Mouse (Mus musculus) heart, adult 2 months (tissue): ENCODE measurements around the gene Gm13420. TPM values are rescaled to one million over a fixed set of nuclear protein-coding genes. Genes with fewer than 3 reads are reported as not detected.
A peak's percentile ranks its signal among the peaks of the same experiment; 100 is the strongest.
"Not testable (repeated sequence)": the region's sequence is repeated elsewhere in the genome, so short reads cannot be mapped to it uniquely, and the experiment has no call there.

ENCODE experiments used
- DNase-seq, 2 experiments: peaks; one replicate each; pipeline ENCODE4 v3.0.0; 2021
- H3K27ac ChIP-seq: fragments of 200-600 bp; 2 replicates; pipeline ENCODE4 v1.8.1; 2022
- H3K27me3 ChIP-seq: fragments of 200-500 bp; 2 replicates; pipeline ENCODE4 v1.6.1; 2012; ENCODE audit warnings: mild to moderate bottlenecking, low read length, inconsistent platforms, mixed read lengths; ENCODE audit not compliant: control insufficient read depth, insufficient read depth
- H3K36me3 ChIP-seq: fragments of 200-500 bp; 2 replicates; pipeline ENCODE4 v1.6.1; 2012; ENCODE audit warnings: low read length, inconsistent platforms; ENCODE audit not compliant: control insufficient read depth, insufficient read depth
- H3K4me1 ChIP-seq: fragments of 200-500 bp; 2 replicates; pipeline ENCODE4 v1.6.1; 2011; ENCODE audit warnings: low read length; ENCODE audit not compliant: control insufficient read depth, insufficient read depth
- H3K4me3 ChIP-seq: fragments of 200-600 bp; 2 replicates; pipeline ENCODE4 v1.8.1; 2022
- H3K79me2 ChIP-seq: fragments of 200-500 bp; replicated peaks from 2 replicates; pipeline ENCODE4 v1.6.1; 2012; ENCODE audit warnings: mild to moderate bottlenecking, inconsistent platforms, low read length, moderate library complexity, mixed read lengths; ENCODE audit not compliant: control insufficient read depth, insufficient read depth
- H3K9ac ChIP-seq: fragments of 200-500 bp; 2 replicates; pipeline ENCODE4 v1.6.1; 2012; ENCODE audit warnings: low read depth, mild to moderate bottlenecking, control low read depth, inconsistent platforms, low read length, mixed read lengths
- CTCF ChIP-seq: fragments of 200-600 bp; IDR thresholded peaks from 2 replicates; pipeline ENCODE4 v1.8.1; 2022; ENCODE audit warnings: antibody characterized with exemption, mild to moderate bottlenecking, moderate library complexity
- EP300 ChIP-seq: fragments of 200-500 bp; IDR thresholded peaks from 2 replicates; pipeline ENCODE4 v1.6.1; 2011; ENCODE audit warnings: low read depth, low read length, control low read depth; ENCODE audit not compliant: insufficient read depth
- POLR2A ChIP-seq: fragments of 200-500 bp; IDR thresholded peaks from 2 replicates; pipeline ENCODE4 v1.6.1; 2011; ENCODE audit warnings: mild to moderate bottlenecking, low read depth, low read length, control low read depth; ENCODE audit not compliant: insufficient read depth
- WGBS: fragments of 180-500 bp; shearing (Covaris S2); methylation state at CpG from one replicate; pipeline ENCODE4 v1.1.7; 2018; 5-methylcytosine and 5-hydroxymethylcytosine counted together
- intact Hi-C: fragments of 180-260 bp; cut with DNase I; formaldehyde crosslinking; loops from one replicate; pipeline ENCODE4 v1.15.1; 2025
- long read RNA-seq: library from polyadenylated mRNA; stranded (forward); transcript quantifications from one replicate; pipeline ENCODE4 v2.0.0, GENCODE M21; 2021
- polyA plus RNA-seq: library from polyadenylated mRNA; depleted of rRNA; stranded (reverse); fragments of >200 nt; gene quantifications from 2 replicates; pipeline ENCODE4 v1.2.3, GENCODE M21; 2012; rRNA removed
- total RNA-seq, 2 experiments: library from RNA; stranded (reverse); gene quantifications; 2 replicates each; pipeline ENCODE4 v1.2.3; 2021

Gene Gm13420
- total RNA-seq (not detected), polyA plus RNA-seq (not detected in 2 replicates)
- long read RNA-seq = 0 reads

DNA sequence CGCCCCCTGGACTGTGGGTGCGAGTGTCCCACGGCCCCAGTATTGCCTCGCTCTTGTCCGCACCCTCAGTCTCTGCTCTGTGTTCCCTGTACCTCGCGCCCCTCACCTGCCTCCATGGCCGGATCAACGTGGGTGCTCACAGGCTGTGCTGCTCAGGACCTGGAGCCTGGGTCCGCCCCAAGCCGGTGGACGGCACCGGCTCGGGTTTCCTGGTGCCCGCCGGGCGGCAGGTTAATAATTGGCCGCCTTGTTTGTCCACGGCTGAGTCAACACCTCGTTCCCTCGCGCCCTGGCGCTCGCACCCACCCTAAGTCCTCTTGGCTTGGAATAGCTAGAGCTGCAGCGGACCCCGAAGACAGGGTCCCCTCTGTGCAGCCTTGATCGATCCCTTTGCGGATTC is at the start of gene Gm13420:
Gene Gm13420 (minus strand): TSS at position 189 of the 400 bp plus-strand sequence.
- 9% methylated on average over 28 of the region's 28 CpGs for WGBS
- H3K9ac ChIP-seq = no peak within 1 kb of the TSS
- peaks cover 15% of the 10 kb centered on the region for H3K27me3 ChIP-seq
- no peak within 1 kb of the TSS for H3K4me3 ChIP-seq
- H3K4me1 ChIP-seq = no peaks in the 10 kb centered on the region
- intact Hi-C loops = no loop called here
- no peaks in the 10 kb centered on the region for H3K79me2 ChIP-seq
- TF ChIP-seq EP300 (no peak), POLR2A (no peak), CTCF (no peak)
- H3K36me3 ChIP-seq = no peaks in the 10 kb centered on the region
- no peak within 1 kb of the TSS for H3K27ac ChIP-seq
- DNase-seq = no peak

DNA sequence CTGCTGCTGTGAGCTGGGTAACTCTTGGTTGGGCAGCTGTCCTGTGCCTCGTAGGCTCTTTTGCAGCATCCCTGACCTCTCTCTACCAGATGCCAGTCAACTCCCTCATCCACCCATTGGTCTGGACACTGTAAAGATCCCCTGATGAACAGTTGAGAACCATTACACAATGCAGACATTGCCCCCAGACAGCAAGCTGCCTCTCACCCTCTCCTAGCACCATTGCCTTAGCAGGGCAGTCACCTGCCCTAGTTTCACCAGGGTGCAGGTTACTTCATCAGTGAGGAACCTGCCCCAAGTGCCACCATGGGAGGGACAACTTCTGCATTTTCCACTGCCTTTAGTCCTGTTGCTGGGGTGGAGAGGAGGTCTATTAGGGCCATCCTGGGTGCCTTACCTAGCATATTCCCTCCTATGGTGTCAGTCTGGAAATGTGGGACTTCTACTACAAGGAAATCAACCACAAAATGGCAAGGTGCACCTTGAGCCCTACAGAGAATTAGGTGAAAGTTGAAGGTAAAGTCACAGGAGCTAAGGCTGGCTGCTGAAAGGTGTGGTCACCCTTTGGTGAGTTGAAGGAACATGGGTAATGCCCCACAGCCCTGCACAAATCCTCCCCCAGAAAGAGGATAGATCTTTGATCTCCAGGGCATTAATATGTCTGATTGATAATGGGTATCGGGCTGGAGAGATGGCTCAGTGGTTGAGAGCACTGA is 41.4 kb upstream of the Gm13420 start:
- no peaks in the 10 kb centered on the region for H3K36me3 ChIP-seq
- WGBS = 94% methylated on average over 2 of the region's 2 CpGs
- H3K4me3 ChIP-seq = no peak overlapping the region
- H3K79me2 ChIP-seq = no peaks in the 10 kb centered on the region; the same call in 1 of the 2 replicates
- intact Hi-C loops = no loop called here
- no peaks in the 10 kb centered on the region for H3K4me1 ChIP-seq
- H3K27ac ChIP-seq = no peak overlapping the region
- no peak overlapping the region for H3K9ac ChIP-seq
- no peak for TF ChIP-seq CTCF
- TF ChIP-seq POLR2A = no peak
- TF ChIP-seq EP300 = no peak
- H3K27me3 ChIP-seq = no peaks in the 10 kb centered on the region
- no peak for DNase-seq

DNA sequence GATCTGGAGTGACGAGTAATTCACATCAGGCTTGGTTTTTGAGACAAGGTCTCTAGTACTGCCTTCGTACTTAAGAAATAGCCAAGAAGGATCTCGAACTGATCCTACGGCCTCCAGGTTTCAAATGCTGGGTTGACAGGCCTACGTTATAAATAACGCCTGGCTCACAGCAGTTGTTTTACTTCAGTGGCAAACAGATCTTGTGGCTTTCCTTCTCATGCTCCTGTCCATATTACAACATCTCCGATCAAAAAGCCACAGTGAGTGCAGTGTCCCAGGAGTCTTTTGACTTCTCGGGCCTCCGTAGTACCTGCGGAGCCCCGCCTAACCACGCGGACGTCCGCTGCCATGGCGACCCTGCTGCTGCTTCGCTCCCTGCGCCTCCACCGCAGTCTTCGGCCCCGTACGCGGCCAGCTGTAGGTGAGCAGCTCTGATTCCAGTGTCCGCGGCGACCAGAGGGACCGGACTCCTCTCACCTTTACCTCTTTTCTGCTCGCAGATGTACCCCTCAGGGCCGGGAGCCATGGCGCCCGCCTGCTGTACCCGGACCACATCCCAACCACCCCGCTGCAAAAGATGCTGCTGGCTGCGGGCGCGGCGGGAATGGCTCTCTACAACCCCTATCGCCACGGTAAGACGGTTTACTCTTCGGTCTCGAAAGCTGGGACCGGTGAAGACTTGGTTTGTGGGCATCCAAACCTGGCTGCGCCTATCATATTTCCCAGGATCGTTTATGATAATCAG is 36.6 kb upstream of the Gm13420 start, which contains the start of gene Trub2:
Gene Trub2 (minus strand): TSS at position 566 of the 745 bp plus-strand sequence.
- Histone ChIP-seq H3K4me3 (peak within 1 kb of the TSS; percentile 71), H3K4me1 (no peaks in the 10 kb centered on the region), H3K36me3 (no peaks in the 10 kb centered on the region), H3K79me2 (no peaks in the 10 kb centered on the region; the same call in 1 of the 2 replicates), H3K27ac (peak within 1 kb of the TSS; percentile 60), H3K9ac (peak within 1 kb of the TSS; percentile 88), H3K27me3 (no peaks in the 10 kb centered on the region)
- WGBS = under 1% methylated on average over 45 of the region's 45 CpGs
- DNase-seq = peak; percentile 88 to 89
- TF ChIP-seq POLR2A (no peak), CTCF (no peak), EP300 (no peak)
- intact Hi-C loops = loop anchor here (2.0 kb wide), 2 partner anchors 15 to 39 kb away; partner anchors contain the start of gene Slc27a4

DNA sequence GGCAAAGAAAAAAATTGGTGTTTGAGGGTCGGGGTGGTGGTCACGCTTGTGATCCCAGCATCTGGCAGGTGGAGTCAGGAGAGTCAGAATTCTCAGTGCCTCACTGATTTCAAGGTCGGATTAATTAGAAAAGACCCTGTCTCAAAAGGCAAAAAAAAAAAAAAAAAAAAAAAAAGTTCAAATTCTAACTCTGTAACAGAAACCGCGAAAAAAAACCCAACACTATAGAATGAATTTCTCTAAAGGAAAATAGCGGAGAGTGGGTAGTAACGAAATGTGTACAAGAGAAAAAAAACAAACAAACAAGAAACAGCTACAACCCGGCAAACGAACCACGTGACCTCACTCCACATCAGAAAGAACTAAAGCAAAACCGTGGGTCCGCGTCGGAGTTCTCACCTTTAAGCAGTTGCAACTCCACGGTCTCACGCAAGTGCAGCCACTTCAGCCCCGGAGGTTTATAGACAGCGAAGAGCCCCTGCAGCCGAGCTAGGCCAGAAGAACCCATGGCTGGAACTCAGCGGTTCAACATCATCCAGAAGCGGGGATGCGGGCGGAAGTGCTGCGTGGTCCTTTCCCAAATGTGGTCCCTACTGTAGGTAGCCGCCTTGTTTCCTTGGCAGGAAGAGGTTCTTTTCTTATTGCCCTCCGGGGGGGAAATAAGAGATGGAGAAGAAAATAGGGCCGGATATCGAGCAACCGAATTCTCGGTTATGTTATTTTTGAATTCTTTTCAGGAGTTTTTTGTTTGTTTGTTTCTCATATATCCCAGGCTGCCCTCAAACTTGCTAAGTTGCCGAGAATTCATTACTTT is 35.8 kb upstream of the Gm13420 start, which contains the start of gene Coq4:
Gene Coq4 (plus strand): TSS at position 390 of the 814 bp plus-strand sequence.
- no peaks in the 10 kb centered on the region for H3K36me3 ChIP-seq
- DNase-seq = peak; percentile 89 to 90
- H3K27ac ChIP-seq = peak within 1 kb of the TSS; percentile 60
- TF ChIP-seq EP300 (peak; percentile 79), CTCF (no peak), POLR2A (peak; percentile 83)
- no peaks in the 10 kb centered on the region for H3K27me3 ChIP-seq
- WGBS = 2% methylated on average over 31 of the region's 31 CpGs
- H3K4me3 ChIP-seq = peak within 1 kb of the TSS; percentile 71
- H3K79me2 ChIP-seq = no peaks in the 10 kb centered on the region; the same call in 1 of the 2 replicates
- intact Hi-C loops = loop anchor here (2.0 kb wide), 2 partner anchors 15 to 39 kb away; partner anchors contain the start of gene Slc27a4
- no peaks in the 10 kb centered on the region for H3K4me1 ChIP-seq
- H3K9ac ChIP-seq = peak within 1 kb of the TSS; percentile 88

DNA sequence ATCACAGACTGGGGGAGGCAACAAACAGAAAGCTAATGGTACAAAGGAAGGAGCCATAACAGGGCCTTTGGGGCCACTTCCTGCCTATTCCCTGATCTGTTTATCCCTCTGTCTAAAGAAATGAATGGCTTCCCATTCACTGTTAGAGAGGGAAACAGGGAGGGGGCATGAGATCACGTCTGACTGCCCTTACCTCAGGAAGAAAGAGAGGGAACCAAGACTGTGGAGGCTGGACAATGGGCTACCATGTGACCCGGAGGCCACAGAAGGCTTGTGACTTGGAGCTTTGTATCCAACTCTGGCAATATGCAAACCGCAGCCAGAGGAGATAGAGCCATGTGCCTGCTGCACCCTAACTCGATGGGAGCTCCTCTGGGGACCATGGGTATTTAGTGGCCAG is 32.8 kb upstream of the Gm13420 start:
- H3K27ac ChIP-seq = no peak overlapping the region
- no peaks in the 10 kb centered on the region for H3K36me3 ChIP-seq
- no peak overlapping the region for H3K4me3 ChIP-seq
- no peak for DNase-seq
- TF ChIP-seq POLR2A = no peak
- TF ChIP-seq CTCF = no peak
- no peak for TF ChIP-seq EP300
- intact Hi-C loops = no loop called here
- H3K79me2 ChIP-seq = no peaks in the 10 kb centered on the region; the same call in 1 of the 2 replicates
- WGBS = 61% methylated on average over 4 of the region's 4 CpGs
- H3K9ac ChIP-seq = no peak overlapping the region
- H3K4me1 ChIP-seq = no peaks in the 10 kb centered on the region
- no peaks in the 10 kb centered on the region for H3K27me3 ChIP-seq

DNA sequence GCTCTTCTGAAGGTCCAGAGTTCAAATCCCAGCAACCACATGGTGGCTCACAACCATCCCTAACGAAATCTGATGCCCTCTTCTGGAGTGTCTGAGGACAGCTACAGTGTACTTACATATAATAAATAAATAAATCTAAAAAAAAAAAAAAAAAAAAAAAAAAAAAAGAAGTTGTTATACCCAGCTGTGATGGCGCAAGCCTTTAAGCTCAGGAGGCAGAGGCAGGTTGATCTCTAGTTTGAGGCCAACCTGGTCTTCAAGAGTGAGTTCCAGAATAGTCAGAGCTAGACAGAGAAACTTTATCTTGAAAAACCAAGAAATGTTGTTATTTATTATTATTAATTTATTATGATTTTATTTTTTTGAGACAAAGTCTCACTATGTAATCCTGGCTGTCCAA is 29.8 kb upstream of the Gm13420 start:
- H3K27ac ChIP-seq, H3K36me3 ChIP-seq, DNase-seq, H3K79me2 ChIP-seq, H3K9ac ChIP-seq, intact Hi-C loops, H3K4me3 ChIP-seq, H3K4me1 ChIP-seq, H3K27me3 ChIP-seq: not testable (repeated sequence)
- 95% methylated on average over 2 of the region's 2 CpGs for WGBS
